Mouse (Mus musculus): ENCODE data around the gene Pik3cg. TPM values are rescaled to one million over a fixed set of nuclear protein-coding genes. Genes with fewer than 3 reads are reported as not detected.

Gene Pik3cg
- polyA plus RNA-seq, 1 experiment from 2014 or later = 0.72 TPM

DNA sequence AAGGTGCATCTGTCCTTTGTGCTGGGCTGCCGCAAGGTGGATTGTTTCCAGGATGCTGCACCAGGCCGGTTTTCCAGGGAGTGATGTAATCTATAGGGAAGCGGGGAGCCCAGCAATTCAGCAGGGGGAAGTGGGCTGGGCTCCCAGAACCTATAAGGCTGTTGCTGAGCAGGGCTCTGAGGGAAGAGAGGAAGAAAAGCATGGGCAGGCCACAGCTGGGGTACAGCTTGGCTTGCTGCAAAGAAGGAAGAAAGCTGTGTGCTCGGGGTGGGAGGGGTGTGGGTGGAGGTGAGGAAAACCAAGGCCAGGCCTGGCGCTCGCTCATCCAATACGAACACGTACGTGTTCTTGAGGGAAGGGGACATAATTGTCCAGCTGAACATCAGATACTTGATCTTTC, 70.1 kb downstream of the Pik3cg start:
- ATAC-seq (ENCODE audit: low FRiP score) = no peak
- 68% methylated on average over 9 of the region's 9 CpGs for WGBS
- Histone ChIP-seq H3K4me3 (replicated peaks) (no peak overlapping the region), H3K9ac (replicated peaks) (no peak overlapping the region), H3K4me1 (no peaks in the 10 kb centered on the region), H3K4me2 (no peak overlapping the region), H3K27me3 (replicated peaks) (no peaks in the 10 kb centered on the region), H3K9me3 (replicated peaks) (no peaks in the 10 kb centered on the region), H3K36me3 (no peaks in the 10 kb centered on the region), H3K27ac (replicated peaks) (no peak overlapping the region)

DNA sequence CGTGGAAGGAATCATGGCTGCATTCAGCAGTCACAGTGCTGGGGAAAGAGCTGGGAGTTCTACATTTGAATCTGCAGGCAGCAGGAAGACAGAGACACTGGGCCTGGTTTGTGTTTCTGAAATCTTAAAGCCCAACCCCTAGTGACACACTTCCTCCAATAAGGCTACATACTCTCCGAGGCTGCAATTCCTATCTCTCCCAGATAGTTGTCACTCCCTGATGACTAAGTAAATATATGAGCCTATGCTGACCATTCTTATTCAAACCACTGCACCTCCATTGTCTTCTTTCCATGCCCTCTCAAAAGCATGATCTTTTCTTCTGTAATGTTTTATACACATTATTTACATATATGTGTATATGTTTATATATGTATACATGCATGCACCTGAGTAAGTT, 70.9 kb downstream of the Pik3cg start:
- Histone ChIP-seq H3K4me1 (peaks cover 8% of the 10 kb centered on the region), H3K36me3 (no peaks in the 10 kb centered on the region)
- no peak for ATAC-seq (ENCODE audit: low FRiP score)

DNA sequence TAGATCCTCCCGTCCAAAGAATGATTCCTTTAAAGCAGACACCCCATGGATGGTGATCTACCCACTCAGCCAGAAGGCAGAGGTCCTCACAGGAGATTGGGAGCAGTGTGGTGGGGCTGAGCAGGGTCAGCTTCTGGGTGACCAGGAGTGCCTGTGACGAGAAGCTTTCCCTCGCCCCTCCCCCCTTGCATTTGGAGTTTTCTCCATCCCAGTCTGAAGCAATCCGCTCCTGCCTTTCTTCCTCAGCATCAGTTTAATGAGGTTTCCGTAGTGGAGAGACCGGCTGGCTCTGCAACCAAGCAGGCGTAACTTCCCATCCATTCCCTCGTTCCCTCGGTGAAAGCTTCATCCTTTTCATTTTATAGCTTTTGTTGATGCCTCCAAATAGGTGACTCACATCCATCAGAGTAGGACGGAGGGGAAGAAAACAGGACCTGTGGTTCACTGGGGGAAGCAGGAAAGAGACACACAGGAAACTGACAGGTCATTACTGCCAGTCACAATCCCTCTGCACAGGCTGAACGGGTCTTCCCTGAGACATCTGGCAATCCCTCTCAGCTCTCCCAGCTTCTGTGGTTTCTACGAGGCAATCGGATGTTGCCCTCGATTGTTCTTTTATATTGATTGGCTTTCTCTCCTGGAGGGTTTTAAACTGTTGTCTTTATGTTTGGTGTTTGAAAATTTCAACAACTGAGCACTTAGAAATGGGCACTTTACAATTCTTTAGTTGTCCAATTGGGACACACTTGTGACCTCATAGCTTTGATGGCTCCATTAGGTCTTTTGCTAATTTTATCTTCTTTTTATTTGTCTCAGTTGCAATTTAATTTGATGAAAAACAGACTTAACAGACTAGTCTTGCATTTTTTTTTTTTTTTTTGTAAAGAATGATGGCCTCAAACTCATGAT, 80.6 kb downstream of the Pik3cg start:
- Histone ChIP-seq H3K27me3 (replicated peaks) (no peaks in the 10 kb centered on the region), H3K4me2 (peak overlapping the region; percentile 46), H3K27ac (replicated peaks) (peak overlapping the region; percentile 63), H3K36me3 (no peaks in the 10 kb centered on the region), H3K9ac (replicated peaks) (no peak overlapping the region), H3K9me3 (replicated peaks) (no peaks in the 10 kb centered on the region), H3K4me1 (peaks cover 17% of the 10 kb centered on the region), H3K4me3 (replicated peaks) (peak overlapping the region; percentile 10; the same call in 1 of the 2 replicates)
- ATAC-seq (ENCODE audit: low FRiP score) = peak; percentile 53
- 11% methylated on average over 14 of the region's 14 CpGs for WGBS

More for the DNA sequence above, 70.9 kb downstream of the Pik3cg start:
- 75% methylated on average over 2 of the region's 2 CpGs for WGBS
- no peaks in the 10 kb centered on the region for H3K27me3 ChIP-seq (replicated peaks)
- no peak overlapping the region for H3K4me2 ChIP-seq
- H3K9ac ChIP-seq (replicated peaks) = no peak overlapping the region
- no peaks in the 10 kb centered on the region for H3K9me3 ChIP-seq (replicated peaks)
- H3K4me3 ChIP-seq (replicated peaks) = no peak overlapping the region
- no peak overlapping the region for H3K27ac ChIP-seq (replicated peaks)

DNA sequence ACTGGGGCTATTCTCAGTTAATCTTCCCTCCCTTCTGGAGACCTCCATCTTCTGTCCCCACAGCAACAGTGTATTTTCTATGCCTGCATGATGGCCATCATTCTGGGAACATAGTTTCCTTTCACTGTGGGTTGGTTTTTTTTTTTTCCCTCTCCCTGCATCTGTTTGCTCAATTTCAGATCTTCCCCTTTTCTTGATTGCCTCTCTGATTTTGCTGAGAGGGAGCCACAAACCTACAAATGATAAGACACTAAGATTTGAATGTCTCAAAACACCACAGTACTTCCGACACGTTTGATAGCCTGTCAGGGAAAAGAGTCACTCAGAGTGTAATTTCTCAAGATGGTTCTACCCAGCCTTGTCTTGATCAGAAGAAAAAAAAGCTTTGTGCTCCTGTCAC, 81.3 kb downstream of the Pik3cg start:
- Histone ChIP-seq H3K27ac (replicated peaks) (peak overlapping the region; percentile 63; the same call in 1 of the 2 replicates), H3K4me2 (peak overlapping the region; percentile 46), H3K9ac (replicated peaks) (no peak overlapping the region), H3K27me3 (replicated peaks) (no peaks in the 10 kb centered on the region), H3K4me3 (replicated peaks) (no peak overlapping the region), H3K4me1 (peaks cover 10% of the 10 kb centered on the region), H3K36me3 (no peaks in the 10 kb centered on the region), H3K9me3 (replicated peaks) (no peaks in the 10 kb centered on the region)
- WGBS = 43% methylated on average over 2 of the region's 2 CpGs
- no peak; the same call in 1 of the 2 replicates for ATAC-seq (ENCODE audit: low FRiP score)

DNA sequence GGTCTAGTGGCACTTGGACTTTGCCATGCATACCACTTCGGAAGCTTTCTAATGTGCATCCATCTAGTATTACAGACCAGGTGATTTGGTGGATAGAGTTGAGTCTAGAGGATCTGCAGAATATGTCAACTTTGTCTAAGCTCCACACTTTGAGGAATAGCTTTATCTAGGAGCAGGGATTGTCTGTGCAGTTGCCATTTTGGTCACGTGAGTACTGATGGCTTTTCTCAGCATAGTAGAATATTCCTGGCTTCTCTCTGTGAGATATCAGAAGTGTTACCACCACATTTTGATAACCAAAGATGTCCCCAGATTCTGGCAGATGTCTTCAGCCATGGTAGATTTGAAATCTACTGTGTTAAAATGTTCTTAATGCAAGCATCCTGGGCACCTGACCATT, 84.0 kb downstream of the Pik3cg start:
- no peaks in the 10 kb centered on the region for H3K36me3 ChIP-seq
- peaks cover 8% of the 10 kb centered on the region; the same call in 1 of the 2 replicates for H3K4me1 ChIP-seq
- ATAC-seq (ENCODE audit: low FRiP score) = no peak
- H3K27me3 ChIP-seq (replicated peaks) = no peaks in the 10 kb centered on the region
- no peak overlapping the region for H3K9ac ChIP-seq (replicated peaks)
- 93% methylated on average over 2 of the region's 2 CpGs for WGBS
- no peak overlapping the region for H3K4me2 ChIP-seq
- H3K9me3 ChIP-seq (replicated peaks) = no peaks in the 10 kb centered on the region
- no peak overlapping the region for H3K4me3 ChIP-seq (replicated peaks)
- H3K27ac ChIP-seq (replicated peaks) = no peak overlapping the region

DNA sequence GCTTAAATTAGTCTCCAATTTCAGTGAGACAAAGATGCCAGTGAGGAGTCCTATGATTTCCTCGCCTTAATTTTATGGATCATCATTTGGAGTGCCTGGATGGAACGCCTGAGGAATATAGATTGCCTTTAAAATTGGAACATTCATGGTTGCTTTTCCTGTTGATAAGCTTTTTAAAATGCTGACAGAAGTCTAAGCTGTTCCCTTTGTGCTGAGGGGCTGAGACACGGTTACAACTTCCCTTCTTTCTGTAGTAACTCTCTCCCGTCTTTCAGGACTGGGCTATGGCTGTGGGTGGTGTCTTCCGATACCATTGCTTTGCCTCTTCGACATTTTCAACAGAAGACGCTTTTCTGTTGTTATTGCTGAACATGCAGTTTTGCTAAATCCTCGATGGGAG, 84.4 kb downstream of the Pik3cg start:
- H3K27me3 ChIP-seq (replicated peaks) = no peaks in the 10 kb centered on the region
- WGBS = 77% methylated on average over 8 of the region's 8 CpGs
- H3K9me3 ChIP-seq (replicated peaks) = no peaks in the 10 kb centered on the region
- no peaks in the 10 kb centered on the region for H3K36me3 ChIP-seq
- no peak overlapping the region for H3K4me3 ChIP-seq (replicated peaks)
- H3K9ac ChIP-seq (replicated peaks) = no peak overlapping the region
- H3K4me2 ChIP-seq = no peak overlapping the region
- H3K27ac ChIP-seq (replicated peaks) = no peak overlapping the region
- H3K4me1 ChIP-seq = peaks cover 8% of the 10 kb centered on the region; the same call in 1 of the 2 replicates
- no peak for ATAC-seq (ENCODE audit: low FRiP score)

DNA sequence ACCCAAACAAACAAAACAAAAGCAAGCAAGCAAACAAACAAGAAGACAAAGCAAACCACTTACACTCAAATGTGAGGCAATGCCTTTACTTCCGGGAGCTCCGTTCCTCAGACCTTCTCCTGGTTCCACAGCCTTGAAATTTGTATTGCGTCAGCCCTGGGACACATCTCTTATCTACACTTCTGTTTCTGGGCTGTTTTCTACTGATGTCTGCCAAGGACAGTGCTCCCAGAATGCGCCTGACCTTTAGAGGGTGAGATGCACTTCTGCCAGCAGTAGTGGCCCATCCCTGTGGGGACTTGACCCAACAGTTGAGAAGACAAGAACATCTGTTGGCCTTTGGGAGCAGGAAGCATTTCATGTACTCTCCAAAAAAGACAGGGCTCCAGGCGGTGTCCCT, 84.9 kb downstream of the Pik3cg start:
- H3K27ac ChIP-seq (replicated peaks) = no peak overlapping the region
- 89% methylated on average over 5 of the region's 5 CpGs for WGBS

More for the DNA sequence above, 84.9 kb downstream of the Pik3cg start:
- Histone ChIP-seq H3K27me3 (replicated peaks) (no peaks in the 10 kb centered on the region), H3K4me1 (peaks cover 8% of the 10 kb centered on the region; the same call in 1 of the 2 replicates), H3K9me3 (replicated peaks) (no peaks in the 10 kb centered on the region), H3K4me2 (no peak overlapping the region), H3K9ac (replicated peaks) (no peak overlapping the region), H3K4me3 (replicated peaks) (no peak overlapping the region), H3K36me3 (no peaks in the 10 kb centered on the region)
- ATAC-seq (ENCODE audit: low FRiP score) = no peak

Other genes with a start within 250 kb of the Pik3cg start
- gene Prkar2b, start 147.4 kb downstream of the Pik3cg start, polyA plus RNA-seq (2015; fragmentation: Nextera tagmentation; extraction: Ambion mirVana) = 99.0 and 123 TPM in 2 replicates
- 4.0 and 4.1 TPM in 2 replicates for gene Ccdc71l, start 170.0 kb upstream of the Pik3cg start, polyA plus RNA-seq (2015; fragmentation: Nextera tagmentation; extraction: Ambion mirVana)